Mouse (Mus musculus) liver, embryonic 11.5 days (tissue): Measurements from ENCODE around the gene Zbtb9. TPM values are rescaled to one million over a fixed set of nuclear protein-coding genes. Genes with fewer than 3 reads are reported as not detected.

Experiments used
- ATAC-seq: fragments of 200-750 bp; cut with Nextera tagmentation; replicated peaks from 2 replicates; pipeline ENCODE4 v1.8.0; 2017; ENCODE audit warnings: moderate number of reproducible peaks, mild to moderate bottlenecking, moderate TSS enrichment, moderate library complexity; ENCODE audit not compliant: low FRiP score
- DNase-seq: peaks from one replicate; pipeline ENCODE4 v3.0.0-alpha.2; 2017; ENCODE audit warnings: low spot score
- H3K27ac ChIP-seq: fragments of 300-500 bp; sonication (generic); 2 replicates; pipeline ENCODE4 v1.5.1; 2014; ENCODE audit warnings: mild to moderate bottlenecking, low read depth, low read length, control low read depth
- H3K27me3 ChIP-seq: fragments of 300-500 bp; sonication (generic); replicated peaks from 2 replicates; pipeline ENCODE4 v1.6.1; 2014; ENCODE audit warnings: low read length, mixed read lengths; ENCODE audit not compliant: control insufficient read depth, insufficient read depth
- H3K36me3 ChIP-seq: fragments of 300-500 bp; sonication (generic); 2 replicates; pipeline ENCODE4 v1.6.1; 2014; ENCODE audit warnings: mild to moderate bottlenecking, low read length, moderate library complexity, mixed read lengths; ENCODE audit not compliant: control insufficient read depth, insufficient read depth
- H3K4me1 ChIP-seq: fragments of 300-500 bp; sonication (generic); replicated peaks from 2 replicates; pipeline ENCODE4 v1.6.1; 2014; ENCODE audit warnings: low read length, mixed read lengths; ENCODE audit not compliant: control insufficient read depth, insufficient read depth
- H3K4me2 ChIP-seq: fragments of 300-500 bp; sonication (generic); 2 replicates; pipeline ENCODE4 v1.6.1; 2014; ENCODE audit warnings: mild to moderate bottlenecking, control low read depth, moderate library complexity
- H3K4me3 ChIP-seq: fragments of 300-500 bp; sonication (generic); 2 replicates; pipeline ENCODE4 v1.5.1; 2014; ENCODE audit warnings: low read depth, low read length, control low read depth
- H3K9ac ChIP-seq: fragments of 300-500 bp; sonication (generic); 2 replicates; pipeline ENCODE4 v1.6.1; 2014; ENCODE audit warnings: low read depth, low read length, control low read depth
- H3K9me3 ChIP-seq: fragments of 300-500 bp; sonication (generic); 2 replicates; pipeline ENCODE4 v1.6.1; 2016; ENCODE audit warnings: low read length, inconsistent platforms, mixed read lengths; ENCODE audit not compliant: control insufficient read depth
- WGBS: fragments of 180-500 bp; shearing (Covaris S2); extraction: QIAGEN DNeasy Blood & Tissue Kit; methylation state at CpG from one replicate; pipeline ENCODE4 v1.1.7; 2014; 5-methylcytosine and 5-hydroxymethylcytosine counted together
- polyA plus RNA-seq: library from polyadenylated mRNA; unstranded; fragments of >200 nt; fragmentation: Nextera tagmentation; extraction: Ambion mirVana; gene quantifications from 2 replicates; pipeline ENCODE4 v1.2.1, GENCODE M21; 2014

Zbtb9 gene
- polyA plus RNA-seq, 1 experiment from 2014 or later, result 9.7 TPM

GRCm38 (mm10) chr17:26945824-26946495 is 27.0 kb upstream of the Zbtb9 start:
- 0 out of 2 replicates have a peak overlapping the region, but pooled peaks have one; percentile 21 for H3K27ac ChIP-seq
- no peak for ATAC-seq
- 42% methylated on average over 13 of the region's 13 CpGs for WGBS

GRCm38 (mm10) chr17:26946567-26946966 is 26.4 kb upstream of the Zbtb9 start:
- DNase-seq (peak; percentile 74), ATAC-seq (peak; percentile 42)
- H3K4me3 ChIP-seq, result peak overlapping the region; percentile 50
- H3K27ac ChIP-seq, result 0 out of 2 replicates have a peak overlapping the region, but pooled peaks have one; percentile 21
- H3K9ac ChIP-seq, result peak overlapping the region; percentile 70
- H3K9me3 ChIP-seq, result no peaks in the 10 kb centered on the region
- 3% methylated on average over 37 of the region's 37 CpGs for WGBS
- no peaks in the 10 kb centered on the region for H3K27me3 ChIP-seq
- peaks cover 36% of the 10 kb centered on the region for H3K4me1 ChIP-seq
- H3K36me3 ChIP-seq, result no peaks in the 10 kb centered on the region
- peak overlapping the region; percentile 74 for H3K4me2 ChIP-seq

More at GRCm38 (mm10) chr17:26945824-26946495, 27.0 kb upstream of the Zbtb9 start:
- peaks cover 31% of the 10 kb centered on the region for H3K4me1 ChIP-seq
- H3K9ac ChIP-seq, result peak overlapping the region; percentile 70
- no peaks in the 10 kb centered on the region for H3K27me3 ChIP-seq
- no peaks in the 10 kb centered on the region for H3K36me3 ChIP-seq
- peak overlapping the region; percentile 74 for H3K4me2 ChIP-seq
- H3K4me3 ChIP-seq, result peak overlapping the region; percentile 50
- H3K9me3 ChIP-seq, result no peaks in the 10 kb centered on the region
- no peak for DNase-seq

- no peak overlapping the region for H3K9ac ChIP-seq
- no peak overlapping the region for H3K4me3 ChIP-seq
- peak overlapping the region; percentile 74 for H3K4me2 ChIP-seq
- ATAC-seq (no peak), DNase-seq (no peak)
- H3K27ac ChIP-seq, result no peak overlapping the region
- no peaks in the 10 kb centered on the region for H3K36me3 ChIP-seq
- 58% methylated on average over 12 of the region's 12 CpGs for WGBS
- no peaks in the 10 kb centered on the region for H3K27me3 ChIP-seq
- no peaks in the 10 kb centered on the region for H3K9me3 ChIP-seq
- peaks cover 42% of the 10 kb centered on the region for H3K4me1 ChIP-seq
These were observed 25.5 kb upstream of the Zbtb9 start for GRCm38 (mm10) chr17:26947231-26948100.

- Histone ChIP-seq H3K4me1 (peaks cover 53% of the 10 kb centered on the region), H3K36me3 (no peaks in the 10 kb centered on the region), H3K4me3 (peak overlapping the region; percentile 74), H3K27ac (no peak overlapping the region), H3K9me3 (no peaks in the 10 kb centered on the region), H3K4me2 (peak overlapping the region; percentile 100), H3K27me3 (0 out of 2 replicates have a peak, but pooled peaks cover 3% of the 10 kb centered on the region), H3K9ac (peak overlapping the region; percentile 69)
- DNase-seq (no peak), ATAC-seq (no peak)
- WGBS, result under 1% methylated on average over 40 of the region's 87 CpGs
These were observed 24.5 kb upstream of the Zbtb9 start for GRCm38 (mm10) chr17:26948316-26949050.

DNA sequence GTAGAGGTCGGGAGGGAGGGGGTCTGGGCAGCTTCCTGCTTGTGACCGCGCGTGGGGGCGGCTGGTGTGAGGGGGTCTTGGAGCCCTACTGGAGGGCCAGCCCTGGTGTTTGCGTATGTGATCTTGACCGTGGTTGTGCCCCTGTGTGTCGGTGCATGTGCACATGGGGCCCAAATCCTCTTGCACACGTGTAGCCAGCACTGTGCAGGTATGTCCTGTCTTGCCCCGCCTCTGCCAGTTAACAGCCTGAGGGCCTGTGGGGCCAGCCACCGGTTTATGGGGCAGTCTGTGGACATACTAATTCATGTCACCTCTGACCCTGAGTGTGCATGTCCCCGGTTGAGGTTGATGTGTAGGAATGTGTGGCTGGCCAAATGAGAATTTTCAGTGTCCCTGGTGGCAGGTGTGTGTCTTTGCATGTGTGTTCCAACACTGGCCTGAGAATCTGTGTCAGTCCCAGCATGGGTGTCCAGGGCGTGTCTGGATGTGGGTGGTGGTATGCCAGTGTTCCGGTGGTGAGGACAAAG is 23.9 kb upstream of the Zbtb9 start:
- no peaks in the 10 kb centered on the region for H3K9me3 ChIP-seq
- H3K4me3 ChIP-seq, result peak overlapping the region; percentile 74
- no peaks in the 10 kb centered on the region for H3K36me3 ChIP-seq
- ATAC-seq (no peak), DNase-seq (no peak)
- H3K27ac ChIP-seq, result no peak overlapping the region
- peak overlapping the region; percentile 69 for H3K9ac ChIP-seq
- WGBS, result 14% methylated on average over 12 of the region's 14 CpGs
- peak overlapping the region; percentile 100 for H3K4me2 ChIP-seq
- H3K27me3 ChIP-seq, result 0 out of 2 replicates have a peak, but pooled peaks cover 3% of the 10 kb centered on the region
- peaks cover 59% of the 10 kb centered on the region for H3K4me1 ChIP-seq

GRCm38 (mm10) chr17:26949866-26950265 is 23.1 kb upstream of the Zbtb9 start:
- DNase-seq (no peak), ATAC-seq (no peak)
- Histone ChIP-seq H3K27me3 (0 out of 2 replicates have a peak, but pooled peaks cover 3% of the 10 kb centered on the region), H3K4me3 (no peak overlapping the region), H3K9me3 (no peaks in the 10 kb centered on the region), H3K27ac (no peak overlapping the region), H3K4me1 (peaks cover 63% of the 10 kb centered on the region), H3K36me3 (no peaks in the 10 kb centered on the region), H3K4me2 (no peak overlapping the region), H3K9ac (no peak overlapping the region)
- 50% methylated on average over 5 of the region's 5 CpGs for WGBS

GRCm38 (mm10) chr17:26950560-26951288 is 22.2 kb upstream of the Zbtb9 start:
- Histone ChIP-seq H3K36me3 (0 out of 2 replicates have a peak, but pooled peaks cover 2% of the 10 kb centered on the region), H3K4me3 (peak overlapping the region; percentile 43), H3K4me1 (peaks cover 67% of the 10 kb centered on the region), H3K27ac (no peak overlapping the region), H3K27me3 (0 out of 2 replicates have a peak, but pooled peaks cover 3% of the 10 kb centered on the region), H3K4me2 (peak overlapping the region; percentile 67), H3K9ac (0 out of 2 replicates have a peak overlapping the region, but pooled peaks have one; percentile 27), H3K9me3 (no peaks in the 10 kb centered on the region)
- DNase-seq (no peak), ATAC-seq (no peak)
- 35% methylated on average over 7 of the region's 7 CpGs for WGBS
